Mouse (Mus musculus) neural tube, embryonic 10.5 days (tissue): ENCODE data around the gene Tbca.

Experiments used
- DNase-seq: peaks from one replicate; pipeline ENCODE4 v3.0.0-alpha.2; 2017; ENCODE audit warnings: low spot score; ENCODE audit errors: extremely low spot score

The Tbca gene

GRCm38 (mm10) chr13:94847870-94848269, 59.2 kb downstream of the Tbca start:
- DNase-seq = no peak

GRCm38 (mm10) chr13:94849351-94849750, 60.6 kb downstream of the Tbca start:
- DNase-seq = no peak

GRCm38 (mm10) chr13:94858016-94858575, 69.4 kb downstream of the Tbca start:
- no peak for DNase-seq

GRCm38 (mm10) chr13:94859256-94859655, 70.5 kb downstream of the Tbca start:
- no peak for DNase-seq

- DNase-seq = no peak
Measured at GRCm38 (mm10) chr13:94862491-94863230, 74.0 kb downstream of the Tbca start.

GRCm38 (mm10) chr13:94866906-94867305, 78.2 kb downstream of the Tbca start:
- no peak for DNase-seq

GRCm38 (mm10) chr13:94867772-94868171, 79.1 kb downstream of the Tbca start:
- DNase-seq = no peak

GRCm38 (mm10) chr13:94868478-94868950, 79.8 kb downstream of the Tbca start:
- peak; percentile 85 for DNase-seq

- DNase-seq = peak; percentile 38
Measured at GRCm38 (mm10) chr13:94869541-94869940, 80.8 kb downstream of the Tbca start.

GRCm38 (mm10) chr13:94870071-94870460, 81.4 kb downstream of the Tbca start:
- DNase-seq = peak; percentile 46

- DNase-seq = peak; percentile 65
Measured at GRCm38 (mm10) chr13:94870461-94871186, 81.9 kb downstream of the Tbca start.

- no peak for DNase-seq
Measured at GRCm38 (mm10) chr13:94871806-94872320, 83.2 kb downstream of the Tbca start.

- DNase-seq = peak; percentile 49
Measured at GRCm38 (mm10) chr13:94872439-94872838, 83.7 kb downstream of the Tbca start.

- DNase-seq = peak; percentile 73
Measured at GRCm38 (mm10) chr13:94873111-94874038, 84.7 kb downstream of the Tbca start.

- no peak for DNase-seq
Measured at GRCm38 (mm10) chr13:94874039-94874425, 85.3 kb downstream of the Tbca start.

GRCm38 (mm10) chr13:94874656-94875395, 86.1 kb downstream of the Tbca start:
- peak; percentile 75 for DNase-seq

- peak; percentile 26 for DNase-seq
Measured at GRCm38 (mm10) chr13:94875396-94875880, 86.7 kb downstream of the Tbca start, which contains the start of gene Otp. Otp (plus strand) TSS chr13:94875602.

GRCm38 (mm10) chr13:94876286-94877210, 87.8 kb downstream of the Tbca start:
- DNase-seq = peak; percentile 59

- DNase-seq = peak; percentile 56
Measured at GRCm38 (mm10) chr13:94877211-94877590, 88.5 kb downstream of the Tbca start.
